Mouse (Mus musculus) stomach, embryonic 16.5 days (tissue): ENCODE measurements at regions not wholly inside any gene's neighbourhood (a gene's known extent, or its start where the extent isn't known, plus 50 kb on each side); places are given as distances from the start of the nearest gene placed in this dataset.

Experiments used
- ATAC-seq: fragments of 200-750 bp; cut with Nextera tagmentation; 2 replicates; pipeline ENCODE4 v1.8.0; 2017; ENCODE audit warnings: moderate number of reproducible peaks, moderate TSS enrichment; ENCODE audit not compliant: insufficient read depth, low FRiP score
- H3K27ac ChIP-seq: fragments of 300-500 bp; sonication (generic); 2 replicates; pipeline ENCODE4 v1.5.1; 2014; ENCODE audit warnings: low read length
- H3K27me3 ChIP-seq: fragments of 300-500 bp; sonication (generic); 2 replicates; pipeline ENCODE4 v1.6.1; 2014; ENCODE audit warnings: low read length, control low read depth, mixed read lengths; ENCODE audit not compliant: control insufficient read depth, insufficient read depth
- H3K36me3 ChIP-seq: fragments of 300-500 bp; sonication (generic); 2 replicates; pipeline ENCODE4 v1.6.1; 2014; ENCODE audit warnings: low read length; ENCODE audit not compliant: control insufficient read depth, insufficient read depth
- H3K4me1 ChIP-seq: fragments of 300-500 bp; sonication (generic); 2 replicates; pipeline ENCODE4 v1.6.1; 2014; ENCODE audit warnings: low read length, control low read depth, mixed read lengths; ENCODE audit not compliant: control insufficient read depth, insufficient read depth
- H3K4me2 ChIP-seq: fragments of 300-500 bp; sonication (generic); 2 replicates; pipeline ENCODE4 v1.6.1; 2014; ENCODE audit warnings: low read depth, low read length, mixed read lengths
- H3K4me3 ChIP-seq: fragments of 300-500 bp; sonication (generic); replicated peaks from 2 replicates; pipeline ENCODE4 v1.5.1; 2014; ENCODE audit warnings: mild to moderate bottlenecking, low read length
- H3K9ac ChIP-seq: fragments of 300-500 bp; sonication (generic); 2 replicates; pipeline ENCODE4 v1.6.1; 2014; ENCODE audit warnings: low read length
- H3K9me3 ChIP-seq: fragments of 300-500 bp; sonication (generic); replicated peaks from 2 replicates; pipeline ENCODE4 v1.6.1; 2016; ENCODE audit warnings: low read length, control low read depth; ENCODE audit not compliant: control insufficient read depth
- WGBS: fragments of 180-500 bp; shearing (Covaris S2); extraction: QIAGEN DNeasy Blood & Tissue Kit; methylation state at CpG from one replicate; pipeline ENCODE4 v1.1.7; 2014; 5-methylcytosine and 5-hydroxymethylcytosine counted together

DNA sequence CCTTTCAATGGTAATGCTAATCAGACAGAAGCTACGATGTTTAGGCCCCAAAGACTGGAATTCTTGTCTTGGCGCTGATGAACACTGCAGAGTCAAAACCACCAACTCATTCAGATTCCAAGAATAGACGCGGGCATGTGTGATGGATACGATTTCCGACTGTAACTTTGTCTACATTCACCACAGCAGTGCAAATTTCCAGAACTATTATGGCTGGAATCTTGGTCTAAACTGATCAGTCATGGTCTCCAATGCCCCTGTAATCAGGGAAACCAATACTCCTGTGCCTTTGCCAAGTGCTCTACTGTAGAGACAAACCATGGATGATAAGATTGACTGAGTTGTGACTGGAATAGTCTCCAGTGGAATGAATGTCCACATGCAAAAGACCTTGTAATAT lies 370.4 kb upstream of the Meis1 start:
- H3K9me3 ChIP-seq = no peaks in the 10 kb centered on the region
- H3K27me3 ChIP-seq = no peaks in the 10 kb centered on the region
- H3K4me3 ChIP-seq = no peak overlapping the region
- no peak overlapping the region for H3K27ac ChIP-seq
- no peak overlapping the region for H3K9ac ChIP-seq
- H3K4me1 ChIP-seq = no peaks in the 10 kb centered on the region
- no peak for ATAC-seq
- H3K4me2 ChIP-seq = no peak overlapping the region
- no peaks in the 10 kb centered on the region for H3K36me3 ChIP-seq
- WGBS = 89% methylated on average over 6 of the region's 6 CpGs

GRCm38 (mm10) chr11:19392190-19392589 lies 373.4 kb upstream of the Meis1 start:
- H3K4me1 ChIP-seq = no peaks in the 10 kb centered on the region
- WGBS = 80% methylated on average over 1 of the region's 1 CpGs
- no peak overlapping the region for H3K4me3 ChIP-seq
- no peak overlapping the region for H3K4me2 ChIP-seq
- no peak for ATAC-seq
- H3K27ac ChIP-seq = no peak overlapping the region
- H3K9me3 ChIP-seq = no peaks in the 10 kb centered on the region
- no peak overlapping the region for H3K9ac ChIP-seq
- no peaks in the 10 kb centered on the region for H3K27me3 ChIP-seq
- no peaks in the 10 kb centered on the region for H3K36me3 ChIP-seq

DNA sequence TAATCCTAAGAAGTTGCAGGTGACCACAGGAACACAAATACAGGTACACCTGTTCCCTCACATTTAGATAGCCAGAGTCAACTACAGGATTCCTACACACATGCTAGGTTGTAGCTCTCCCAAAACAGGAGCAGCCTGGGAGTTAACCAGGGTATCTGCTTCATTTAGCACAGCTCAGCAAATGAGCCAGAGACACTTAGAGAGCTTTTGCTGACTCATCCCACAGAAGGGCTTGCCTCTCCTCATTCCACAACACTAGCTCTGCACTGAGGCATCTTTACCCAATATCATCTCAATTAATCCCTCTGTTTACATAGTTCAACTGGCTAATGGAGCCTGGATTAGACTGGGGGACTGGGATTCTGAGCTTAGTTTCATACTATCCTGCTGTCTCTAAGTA lies 375.6 kb upstream of the Meis1 start:
- peak; percentile 53; the same call in 1 of the 2 replicates for ATAC-seq
- no peak overlapping the region for H3K27ac ChIP-seq
- H3K4me1 ChIP-seq = no peaks in the 10 kb centered on the region
- no peak overlapping the region for H3K4me3 ChIP-seq
- H3K9me3 ChIP-seq = no peaks in the 10 kb centered on the region
- H3K4me2 ChIP-seq = no peak overlapping the region
- no peaks in the 10 kb centered on the region for H3K27me3 ChIP-seq
- H3K36me3 ChIP-seq = no peaks in the 10 kb centered on the region
- no peak overlapping the region for H3K9ac ChIP-seq

DNA sequence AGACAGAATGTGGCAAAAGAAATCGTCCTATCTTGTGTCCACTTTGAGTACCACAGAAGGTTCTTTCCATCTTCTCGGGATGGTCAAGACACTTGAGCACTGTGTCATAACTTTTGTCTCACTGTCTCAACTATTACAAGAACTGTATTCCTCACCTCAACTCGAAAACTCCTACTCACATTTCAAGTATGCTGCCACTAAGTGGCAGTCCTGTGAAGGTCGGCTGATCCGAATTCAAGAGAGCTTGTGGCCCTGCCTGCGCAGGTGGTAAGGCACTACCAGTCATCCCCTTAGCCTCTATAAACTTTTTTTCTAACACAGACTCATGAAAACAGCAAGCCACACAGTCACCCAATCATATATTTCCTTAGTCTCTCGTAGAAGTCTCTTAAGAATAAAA lies 381.6 kb upstream of the Meis1 start:
- WGBS = 78% methylated on average over 7 of the region's 7 CpGs
- no peaks in the 10 kb centered on the region for H3K36me3 ChIP-seq

DNA sequence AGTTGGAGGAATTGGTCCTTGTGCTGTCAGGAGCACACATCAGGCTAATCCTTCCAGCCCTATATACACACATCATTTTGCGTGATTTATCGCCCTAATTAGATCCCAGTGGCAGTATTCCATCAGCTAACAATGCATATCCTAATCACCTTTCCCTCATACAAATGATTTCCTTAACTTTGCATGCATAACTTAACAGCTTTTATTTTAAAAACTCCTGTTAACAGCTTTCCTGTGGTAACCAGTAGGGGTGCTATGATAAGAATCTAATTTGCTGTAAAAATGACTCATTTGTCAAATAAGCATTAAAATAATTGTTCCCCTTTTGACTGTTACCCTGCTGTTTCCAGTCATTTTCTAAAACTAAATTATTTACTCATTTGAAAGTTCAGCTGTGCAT lies 401.4 kb upstream of the Meis1 start:
- H3K4me1 ChIP-seq = 0 out of 2 replicates have a peak, but pooled peaks cover 6% of the 10 kb centered on the region
- no peak overlapping the region for H3K4me2 ChIP-seq
- ATAC-seq = no peak
- no peaks in the 10 kb centered on the region for H3K36me3 ChIP-seq
- H3K27me3 ChIP-seq = no peaks in the 10 kb centered on the region
- H3K27ac ChIP-seq = no peak overlapping the region
- no peak overlapping the region for H3K9ac ChIP-seq
- no peak overlapping the region for H3K4me3 ChIP-seq
- WGBS = 70% methylated on average over 2 of the region's 2 CpGs
- no peaks in the 10 kb centered on the region for H3K9me3 ChIP-seq

More for the DNA sequence above, 381.6 kb upstream of the Meis1 start:
- no peak overlapping the region for H3K4me3 ChIP-seq
- no peak overlapping the region for H3K27ac ChIP-seq
- H3K4me2 ChIP-seq = no peak overlapping the region
- ATAC-seq = no peak
- H3K9ac ChIP-seq = no peak overlapping the region
- H3K9me3 ChIP-seq = no peaks in the 10 kb centered on the region
- no peaks in the 10 kb centered on the region for H3K27me3 ChIP-seq
- H3K4me1 ChIP-seq = no peaks in the 10 kb centered on the region

GRCm38 (mm10) chr11:19423268-19423667 lies 404.5 kb upstream of the Meis1 start:
- no peak overlapping the region for H3K27ac ChIP-seq
- no peaks in the 10 kb centered on the region for H3K27me3 ChIP-seq
- no peak overlapping the region for H3K4me3 ChIP-seq
- no peaks in the 10 kb centered on the region for H3K36me3 ChIP-seq
- H3K9ac ChIP-seq = no peak overlapping the region
- 0 out of 2 replicates have a peak, but pooled peaks cover 6% of the 10 kb centered on the region for H3K4me1 ChIP-seq
- ATAC-seq = no peak
- no peak overlapping the region for H3K4me2 ChIP-seq
- H3K9me3 ChIP-seq = no peaks in the 10 kb centered on the region

DNA sequence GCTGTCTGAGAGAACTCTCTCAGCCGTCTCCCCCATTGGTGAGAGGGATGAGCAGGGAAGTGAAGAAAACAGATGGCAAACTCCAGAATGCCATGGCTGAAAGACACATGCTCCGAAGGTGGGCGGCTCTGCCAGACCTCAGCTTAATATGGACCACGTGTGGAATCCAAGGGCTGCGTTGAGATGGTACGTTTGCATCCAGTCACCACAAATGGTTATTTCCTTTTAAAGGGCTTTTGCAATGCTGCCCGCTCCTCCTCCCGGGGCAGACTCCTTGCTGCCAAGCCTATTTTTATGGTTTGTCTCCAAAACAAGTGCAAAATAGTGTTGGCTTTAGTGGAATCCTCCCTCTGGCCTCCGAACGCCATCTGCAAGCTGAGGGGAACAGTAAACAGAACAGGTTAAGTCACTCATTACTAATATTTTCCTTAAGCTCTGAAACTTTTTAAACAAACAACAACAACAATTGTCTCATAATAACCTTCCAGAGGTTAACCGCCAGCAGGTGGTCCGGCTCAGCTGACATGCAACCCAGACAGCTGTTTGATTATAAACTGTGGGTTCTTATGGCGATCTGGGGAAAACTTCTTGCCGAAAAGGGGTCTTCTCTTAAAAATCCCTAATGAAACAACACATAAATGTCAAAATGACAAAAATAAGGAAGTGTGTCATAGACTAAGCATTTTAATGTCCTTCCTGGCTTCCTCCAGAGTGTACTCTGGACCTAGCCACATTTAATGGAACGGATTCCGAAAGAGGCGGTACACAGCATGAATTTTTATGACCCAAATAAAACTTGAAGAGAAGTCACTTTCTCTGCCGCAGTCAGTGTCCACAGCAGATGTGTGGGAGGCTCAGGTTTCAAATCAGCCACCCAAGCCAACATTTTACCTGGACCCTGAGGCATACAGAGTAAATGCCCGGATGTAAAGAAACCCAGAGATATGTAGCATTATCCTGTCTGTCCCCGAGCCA lies 405.3 kb upstream of the Meis1 start:
- H3K27ac ChIP-seq = no peak overlapping the region
- no peaks in the 10 kb centered on the region for H3K36me3 ChIP-seq
- no peak for ATAC-seq
- H3K27me3 ChIP-seq = no peaks in the 10 kb centered on the region
- H3K4me2 ChIP-seq = peak overlapping the region; percentile 18
- 41% methylated on average over 20 of the region's 20 CpGs for WGBS
- H3K9me3 ChIP-seq = no peaks in the 10 kb centered on the region
- no peak overlapping the region for H3K9ac ChIP-seq
- H3K4me3 ChIP-seq = no peak overlapping the region
- H3K4me1 ChIP-seq = 0 out of 2 replicates have a peak, but pooled peaks cover 6% of the 10 kb centered on the region

DNA sequence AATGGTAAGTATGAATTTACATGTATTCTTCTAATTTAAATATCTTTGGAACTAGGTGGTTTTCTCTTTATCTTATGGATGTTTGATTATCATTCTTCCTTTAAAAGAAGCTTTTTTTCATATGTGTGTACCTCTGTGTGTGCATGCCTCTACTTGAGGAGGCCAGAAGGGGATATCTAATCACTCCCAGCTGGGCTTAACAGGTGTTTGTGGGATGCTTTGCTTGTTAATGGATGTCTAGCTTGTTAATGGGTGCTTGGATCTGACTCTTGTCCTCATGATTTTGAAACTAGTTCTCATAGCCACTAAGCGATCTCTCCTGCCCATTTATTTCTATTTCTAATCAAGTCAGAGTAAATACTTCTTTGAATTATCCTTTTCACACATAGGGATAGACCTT lies 408.8 kb upstream of the Meis1 start:
- no peak for ATAC-seq
- H3K9ac ChIP-seq = no peak overlapping the region
- H3K36me3 ChIP-seq = no peaks in the 10 kb centered on the region
- H3K4me1 ChIP-seq = 0 out of 2 replicates have a peak, but pooled peaks cover 6% of the 10 kb centered on the region
- H3K27ac ChIP-seq = no peak overlapping the region
- H3K4me3 ChIP-seq = no peak overlapping the region
- H3K27me3 ChIP-seq = no peaks in the 10 kb centered on the region
- WGBS = 79% methylated on average over 1 of the region's 1 CpGs
- H3K9me3 ChIP-seq = no peaks in the 10 kb centered on the region
- no peak overlapping the region for H3K4me2 ChIP-seq

GRCm38 (mm10) chr11:19433680-19434619 lies 415.2 kb upstream of the Meis1 start:
- Histone ChIP-seq H3K4me2 (no peak overlapping the region), H3K27me3 (no peaks in the 10 kb centered on the region), H3K4me3 (no peak overlapping the region), H3K4me1 (no peaks in the 10 kb centered on the region), H3K9me3 (no peaks in the 10 kb centered on the region), H3K36me3 (no peaks in the 10 kb centered on the region), H3K9ac (no peak overlapping the region), H3K27ac (no peak overlapping the region)
- ATAC-seq = no peak
- WGBS = 75% methylated on average over 13 of the region's 13 CpGs
